Mouse (Mus musculus) bone marrow, adult 2 months (tissue): ENCODE measurements at regions not wholly inside any gene's neighbourhood (a gene's known extent, or its start where the extent isn't known, plus 50 kb on each side); places are given as distances from the start of the nearest gene placed in this dataset.

Source experiments
- CTCF ChIP-seq: fragments of 200-500 bp; IDR thresholded peaks from 2 replicates; pipeline ENCODE4 v1.5.1; 2011; ENCODE audit warnings: low read length, control low read depth; ENCODE audit not compliant: control insufficient read depth, insufficient read depth
- POLR2A ChIP-seq: fragments of 200-500 bp; IDR thresholded peaks from 2 replicates; pipeline ENCODE4 v1.6.1; 2011; ENCODE audit warnings: low read depth, mild to moderate bottlenecking, control low read depth, low read length, borderline replicate concordance; ENCODE audit not compliant: control insufficient read depth

GRCm38 (mm10) chrX:7434268-7434667 lies 58.6 kb upstream of the Usp27x start:
- no peak for TF ChIP-seq POLR2A
- TF ChIP-seq CTCF: no peak
